Mouse (Mus musculus): Measurements from ENCODE around the gene Aplp1. TPM values are rescaled to one million over a fixed set of nuclear protein-coding genes. Genes with fewer than 3 reads are reported as not detected.

Gene Aplp1
- polyA plus RNA-seq, 1 experiment = 0.26 TPM

GRCm38 (mm10) chr7:30434701-30435100 is 10.6 kb downstream of the Aplp1 start:
- no peak for TF ChIP-seq TCF12 (IDR thresholded peaks at IDR 0.05; ENCODE audit: insufficient read depth, poor library complexity, severe bottlenecking)
- no peak for TF ChIP-seq REST (IDR thresholded peaks at IDR 0.05; ENCODE audit: insufficient read depth, insufficient read length)
- no peak for TF ChIP-seq MAX (IDR thresholded peaks at IDR 0.05; ENCODE audit: low read depth)
- TF ChIP-seq E2F4 (IDR thresholded peaks at IDR 0.05; ENCODE audit: insufficient read depth) = no peak
- no peak for TF ChIP-seq MYOD1 (IDR thresholded peaks at IDR 0.05; ENCODE audit: control insufficient read depth in 1 of 3, insufficient read length in 2 of 3, low read depth in 2 of 3)
- TF ChIP-seq USF1 (IDR thresholded peaks at IDR 0.05; ENCODE audit: low read depth) = no peak
- TF ChIP-seq MYOG (IDR thresholded peaks at IDR 0.05; ENCODE audit: control insufficient read depth in 1 of 3, insufficient read depth in 1 of 3, insufficient read length in 2 of 3, low read depth in 2 of 3) = no peak
- no peak for TF ChIP-seq POLR2A (IDR thresholded peaks at IDR 0.05; ENCODE audit: insufficient read length, low read depth)
- no peak for TF ChIP-seq SRF (IDR thresholded peaks at IDR 0.05; ENCODE audit: control insufficient read depth, insufficient read length, low read depth)
- TF ChIP-seq CEBPB (IDR thresholded peaks at IDR 0.05; ENCODE audit: insufficient read depth, poor library complexity, severe bottlenecking) = no peak
- no peak for TF ChIP-seq TCF3 (IDR thresholded peaks at IDR 0.05; ENCODE audit: insufficient read length, low read depth)
- Histone ChIP-seq H3ac (ENCODE audit: control insufficient read depth, insufficient read length) (no peak overlapping the region), H3K4me2 (ENCODE audit: low read depth) (no peak overlapping the region), H3K27me3 (ENCODE audit: control insufficient read depth, insufficient read depth, insufficient read length) (peaks cover 26% of the 10 kb centered on the region), H3K4me3 (no peak overlapping the region), H3K79me2 (ENCODE audit: control insufficient read depth, insufficient read depth) (no peaks in the 10 kb centered on the region), H3K36me3 (ENCODE audit: control insufficient read depth, insufficient read depth) (no peaks in the 10 kb centered on the region)

- H3K4me3 ChIP-seq = no peak overlapping the region
- no peak overlapping the region for H3K4me2 ChIP-seq (ENCODE audit: low read depth)
- H3K79me2 ChIP-seq (ENCODE audit: control insufficient read depth, insufficient read depth) = no peaks in the 10 kb centered on the region
- peaks cover 25% of the 10 kb centered on the region for H3K27me3 ChIP-seq (ENCODE audit: control insufficient read depth, insufficient read depth, insufficient read length)
- TF ChIP-seq SRF (IDR thresholded peaks at IDR 0.05; ENCODE audit: control insufficient read depth, insufficient read length, low read depth) (no peak), REST (IDR thresholded peaks at IDR 0.05; ENCODE audit: insufficient read depth, insufficient read length) (peak; percentile 60)
- H3ac ChIP-seq (ENCODE audit: control insufficient read depth, insufficient read length) = no peak overlapping the region
- no peaks in the 10 kb centered on the region for H3K36me3 ChIP-seq (ENCODE audit: control insufficient read depth, insufficient read depth)
Measured at GRCm38 (mm10) chr7:30434238-30434637, 11.1 kb downstream of the Aplp1 start.

- TF ChIP-seq USF1 (IDR thresholded peaks at IDR 0.05; ENCODE audit: low read depth) (no peak), MYOD1 (IDR thresholded peaks at IDR 0.05; ENCODE audit: control insufficient read depth in 1 of 3, insufficient read length in 2 of 3, low read depth in 2 of 3) (peak in 1 of 3 experiments; percentile 31)
- Histone ChIP-seq H3K27me3 (ENCODE audit: control insufficient read depth, insufficient read depth, insufficient read length) (peaks cover 38% of the 10 kb centered on the region), H3K4me3 (no peak overlapping the region), H3ac (ENCODE audit: control insufficient read depth, insufficient read length) (no peak overlapping the region), H3K4me2 (ENCODE audit: low read depth) (no peak overlapping the region), H3K79me2 (ENCODE audit: control insufficient read depth, insufficient read depth) (no peaks in the 10 kb centered on the region), H3K36me3 (ENCODE audit: control insufficient read depth, insufficient read depth) (no peaks in the 10 kb centered on the region)
Measured at GRCm38 (mm10) chr7:30431793-30432192, 13.5 kb downstream of the Aplp1 start.

GRCm38 (mm10) chr7:30430191-30430590 is 15.1 kb downstream of the Aplp1 start:
- Histone ChIP-seq H3K4me3 (no peak overlapping the region), H3K27me3 (ENCODE audit: control insufficient read depth, insufficient read depth, insufficient read length) (peaks cover 36% of the 10 kb centered on the region), H3ac (ENCODE audit: control insufficient read depth, insufficient read length) (no peak overlapping the region), H3K36me3 (ENCODE audit: control insufficient read depth, insufficient read depth) (no peaks in the 10 kb centered on the region), H3K79me2 (ENCODE audit: control insufficient read depth, insufficient read depth) (no peaks in the 10 kb centered on the region), H3K4me2 (ENCODE audit: low read depth) (no peak overlapping the region)
- TF ChIP-seq REST (IDR thresholded peaks at IDR 0.05; ENCODE audit: insufficient read depth, insufficient read length) (no peak), TCF12 (IDR thresholded peaks at IDR 0.05; ENCODE audit: insufficient read depth, poor library complexity, severe bottlenecking) (no peak), MAX (IDR thresholded peaks at IDR 0.05; ENCODE audit: low read depth) (no peak), POLR2A (IDR thresholded peaks at IDR 0.05; ENCODE audit: insufficient read length, low read depth) (no peak), MYOD1 (IDR thresholded peaks at IDR 0.05; ENCODE audit: control insufficient read depth in 1 of 3, insufficient read length in 2 of 3, low read depth in 2 of 3) (no peak), POLR2AphosphoS2 (IDR thresholded peaks at IDR 0.05; ENCODE audit: insufficient read length, low read depth) (no peak), USF1 (IDR thresholded peaks at IDR 0.05; ENCODE audit: low read depth) (no peak), E2F4 (IDR thresholded peaks at IDR 0.05; ENCODE audit: insufficient read depth) (no peak), TCF3 (IDR thresholded peaks at IDR 0.05; ENCODE audit: insufficient read length, low read depth) (no peak), MYOG (IDR thresholded peaks at IDR 0.05; ENCODE audit: control insufficient read depth in 1 of 3, insufficient read depth in 1 of 3, insufficient read length in 2 of 3, low read depth in 2 of 3) (no peak), CEBPB (IDR thresholded peaks at IDR 0.05; ENCODE audit: insufficient read depth, poor library complexity, severe bottlenecking) (no peak), SRF (IDR thresholded peaks at IDR 0.05; ENCODE audit: control insufficient read depth, insufficient read length, low read depth) (no peak)

DNA sequence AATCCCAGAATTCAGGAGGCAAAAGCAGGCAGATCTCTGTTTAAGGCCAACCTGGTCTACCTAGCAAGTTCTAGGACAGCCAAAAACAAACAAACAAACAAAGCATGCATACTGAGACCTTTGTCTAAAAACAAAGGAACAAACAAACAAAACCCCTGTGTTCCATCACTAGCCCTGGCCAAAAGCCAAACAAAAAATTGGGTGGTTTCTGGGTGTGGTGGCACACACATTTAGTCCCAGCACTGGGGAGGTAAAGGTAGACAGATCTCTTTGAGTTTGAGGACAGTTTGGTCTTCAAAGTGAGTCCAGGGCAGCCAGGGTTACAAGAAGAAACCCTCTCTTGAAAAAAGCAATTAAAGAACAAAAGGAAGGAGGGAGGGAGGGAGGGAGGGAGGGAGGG is 16.0 kb downstream of the Aplp1 start:
- H3K4me3 ChIP-seq = no peak overlapping the region

More for the DNA sequence above, 16.0 kb downstream of the Aplp1 start:
- Histone ChIP-seq H3K4me2 (ENCODE audit: low read depth) (no peak overlapping the region), H3K27me3 (ENCODE audit: control insufficient read depth, insufficient read depth, insufficient read length) (peaks cover 40% of the 10 kb centered on the region), H3K79me2 (ENCODE audit: control insufficient read depth, insufficient read depth) (no peaks in the 10 kb centered on the region), H3ac (ENCODE audit: control insufficient read depth, insufficient read length) (no peak overlapping the region), H3K36me3 (ENCODE audit: control insufficient read depth, insufficient read depth) (no peaks in the 10 kb centered on the region)
- TF ChIP-seq USF1 (IDR thresholded peaks at IDR 0.05; ENCODE audit: low read depth) (no peak), MYOD1 (IDR thresholded peaks at IDR 0.05; ENCODE audit: control insufficient read depth in 1 of 3, insufficient read length in 2 of 3, low read depth in 2 of 3) (no peak), POLR2A (IDR thresholded peaks at IDR 0.05; ENCODE audit: insufficient read length, low read depth) (no peak), TCF12 (IDR thresholded peaks at IDR 0.05; ENCODE audit: insufficient read depth, poor library complexity, severe bottlenecking) (no peak), E2F4 (IDR thresholded peaks at IDR 0.05; ENCODE audit: insufficient read depth) (no peak), MYOG (IDR thresholded peaks at IDR 0.05; ENCODE audit: control insufficient read depth in 1 of 3, insufficient read depth in 1 of 3, insufficient read length in 2 of 3, low read depth in 2 of 3) (no peak), CEBPB (IDR thresholded peaks at IDR 0.05; ENCODE audit: insufficient read depth, poor library complexity, severe bottlenecking) (no peak), POLR2AphosphoS2 (IDR thresholded peaks at IDR 0.05; ENCODE audit: insufficient read length, low read depth) (no peak)

All from myocyte (in vitro differentiated cells).